19 mouse cellular contexts compared by ENCODE assay signal in genomic region chr7:16847507-16847906, GRCm38 (mm10).
"Had no signal": no experiment of that assay in that cellular context is flagged by ENCODE, and none has a peak within 500 bp of the region (broad histone marks: within the 10 kb centered on the region; RNA-seq: fewer than 3 reads in every experiment).

No protein-coding gene starts in this region.

- H3K4me3 ChIP-seq: layer of hippocampus, adult 2 months; limb, embryonic 10.5 days; limb, embryonic 13.5 days; liver, embryonic 12.5 days; liver, embryonic 15.5 days; lung, embryonic 15.5 days; midbrain, embryonic 12.5 days; myocyte; neural tube, embryonic 13.5 days had no signal

- H3K27ac ChIP-seq: kidney, postnatal 0 days; layer of hippocampus, adult 2 months; limb, embryonic 10.5 days; limb, embryonic 13.5 days; liver, embryonic 12.5 days; liver, embryonic 15.5 days; lung, embryonic 15.5 days; midbrain, embryonic 12.5 days; neural tube, embryonic 13.5 days; stomach, postnatal 0 days had no signal

- DNase-seq: kidney, adult 2 months; kidney, postnatal 25 days; layer of hippocampus, adult 9-11 months; liver; lung, adult 18-20 months; lung, postnatal 10 days; lung, postnatal 36 days; retina, postnatal 1 day had no signal

- H3K27me3 ChIP-seq: limb, embryonic 13.5 days; liver, embryonic 12.5 days; liver, embryonic 15.5 days; lung, embryonic 15.5 days; neural tube, embryonic 13.5 days had no signal
